Mouse (Mus musculus) retina, postnatal 7 days (tissue): ENCODE results near the gene Spdl1.
A peak's percentile ranks its signal among the peaks of the same experiment; 100 is the strongest.

Source experiments
- DNase-seq: peaks from one replicate; pipeline ENCODE4 v3.0.0-alpha.2; 2012; ENCODE audit warnings: low read depth, low spot score

The Spdl1 gene

DNA sequence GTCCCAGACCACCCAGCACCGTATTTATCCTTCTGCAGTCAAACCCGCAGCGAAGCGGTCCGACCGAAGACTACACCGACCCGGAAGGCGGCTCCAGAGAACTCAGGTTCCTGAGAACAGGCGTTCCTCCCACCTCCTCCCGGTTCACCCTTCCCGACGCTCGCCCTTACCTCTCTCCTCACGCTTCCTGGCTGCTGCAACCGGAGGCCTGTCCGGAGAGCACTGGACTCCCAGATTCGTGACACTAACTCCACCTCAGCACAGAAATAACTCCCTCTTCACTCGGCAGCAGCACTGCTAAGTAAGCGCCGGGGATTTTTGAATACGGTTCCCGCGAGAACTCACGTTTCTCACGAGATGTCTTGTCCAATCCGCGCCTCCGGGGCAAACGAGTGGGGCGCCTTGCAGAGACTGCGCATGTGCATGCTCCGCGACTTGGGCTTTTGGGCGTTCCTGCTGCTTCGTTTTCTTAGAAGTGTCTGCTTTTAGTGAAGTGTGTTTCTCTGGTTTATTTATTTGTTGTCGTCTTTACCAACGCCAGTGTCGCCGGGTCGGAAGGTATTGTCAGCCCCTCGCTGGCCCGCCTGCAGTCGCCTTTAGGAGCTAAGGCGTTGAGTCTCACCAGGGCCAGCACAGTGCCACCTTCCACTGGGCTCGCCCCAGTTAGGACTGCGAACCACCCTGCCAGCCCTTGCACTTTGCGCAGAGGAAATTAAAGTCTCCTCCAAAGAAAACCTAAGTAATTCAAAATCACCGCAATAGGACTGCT is at the start of gene Spdl1:
Gene Spdl1 (minus strand): TSS at position 324 of the 769 bp plus-strand sequence.
- peak; percentile 95 for DNase-seq

DNA sequence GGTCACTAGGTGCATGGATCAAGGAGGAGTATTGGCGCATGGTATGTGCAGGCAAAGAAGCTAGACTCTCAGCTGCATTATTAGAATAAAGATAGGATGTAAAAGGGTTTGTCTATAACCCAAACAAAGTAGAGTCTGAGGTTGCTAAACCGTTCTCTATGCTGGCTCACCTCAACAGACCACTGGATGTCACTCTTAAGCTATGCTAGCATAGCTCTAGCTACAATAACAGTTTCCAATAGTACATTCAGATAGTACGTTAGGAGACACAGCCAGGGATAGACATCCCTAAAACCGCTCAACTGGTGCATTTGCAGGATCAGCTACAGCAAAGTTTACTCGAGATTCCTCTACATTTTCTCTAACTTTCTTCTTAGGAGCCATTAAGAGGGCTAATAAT is 48.1 kb upstream of the Spdl1 start:
- no peak for DNase-seq

DNA sequence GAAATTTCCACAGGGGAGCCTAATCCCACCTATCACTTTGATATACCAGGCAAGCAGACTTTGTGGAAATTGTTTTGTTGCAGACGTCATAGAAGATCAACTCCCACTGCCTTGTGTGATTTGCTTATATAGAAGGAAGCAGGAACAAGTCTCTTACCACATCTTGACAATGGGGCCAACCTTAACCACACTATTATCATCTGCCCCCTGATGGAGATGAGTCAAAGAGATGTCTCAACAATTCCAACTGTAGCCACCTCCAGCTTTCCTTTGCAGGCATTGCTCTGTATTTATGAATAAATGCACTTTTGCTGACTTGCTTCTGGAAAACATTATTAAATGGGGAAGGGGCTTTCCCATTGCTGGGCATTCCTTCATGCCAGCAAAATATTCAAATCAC is 46.2 kb upstream of the Spdl1 start:
- DNase-seq = no peak

DNA sequence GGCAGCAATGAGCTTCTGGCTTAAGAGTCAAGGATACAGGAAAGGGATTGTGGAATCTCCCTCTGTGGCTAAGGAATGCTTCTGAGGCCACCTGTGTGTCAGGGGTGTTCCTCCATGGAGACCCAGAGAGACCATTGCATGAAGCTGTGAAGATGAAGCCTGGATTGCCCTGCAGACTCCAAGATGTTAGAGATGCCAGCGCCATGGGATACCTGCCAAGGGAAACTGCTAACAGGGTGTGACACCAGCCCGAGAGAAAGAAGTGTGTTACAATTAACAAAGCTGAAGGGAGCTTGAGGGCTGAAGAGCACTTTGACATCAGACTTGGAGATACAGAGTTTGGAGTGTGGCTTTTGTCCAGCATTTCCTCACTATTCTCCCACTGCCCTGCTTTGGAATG is 40.4 kb upstream of the Spdl1 start:
- DNase-seq = no peak

DNA sequence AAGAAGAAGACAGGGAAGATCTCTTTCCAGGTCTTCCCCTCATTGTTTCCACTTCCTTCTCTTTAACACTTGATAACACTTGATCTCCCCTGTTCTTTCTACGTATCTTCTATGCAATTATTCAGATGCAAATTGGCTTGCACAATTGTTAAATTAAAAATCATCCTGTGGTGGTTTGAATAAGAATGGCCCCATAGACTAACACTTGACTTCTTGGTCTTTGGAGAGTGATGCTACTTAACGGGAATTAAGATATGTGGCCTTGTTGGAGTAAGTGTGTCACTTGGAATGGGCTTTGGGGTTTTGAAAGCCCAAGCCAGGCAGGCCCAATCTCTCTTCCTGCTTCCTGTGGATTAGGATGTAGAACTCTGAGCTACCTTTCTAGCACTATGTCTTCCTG is 39.0 kb upstream of the Spdl1 start:
- no peak for DNase-seq

DNA sequence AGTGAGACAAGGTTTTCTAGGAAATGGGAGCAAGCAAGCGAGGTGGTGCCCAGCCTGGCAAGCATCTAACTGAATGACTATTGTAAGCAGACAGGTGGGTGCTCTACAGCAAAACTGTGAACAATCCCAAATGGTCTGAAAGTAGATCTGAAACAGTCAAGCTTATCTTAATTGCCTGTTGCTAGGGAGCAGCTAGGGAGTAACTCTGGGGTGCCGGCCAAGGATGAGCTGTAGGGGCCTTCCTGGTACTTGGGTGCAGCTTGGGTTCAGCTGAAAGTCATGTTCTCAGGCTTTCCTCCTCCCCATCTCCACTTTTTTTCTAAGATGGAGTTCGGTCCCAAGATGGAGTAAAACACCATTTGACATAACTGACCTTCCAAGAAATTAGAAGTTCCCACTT is 38.5 kb upstream of the Spdl1 start:
- DNase-seq = no peak

DNA sequence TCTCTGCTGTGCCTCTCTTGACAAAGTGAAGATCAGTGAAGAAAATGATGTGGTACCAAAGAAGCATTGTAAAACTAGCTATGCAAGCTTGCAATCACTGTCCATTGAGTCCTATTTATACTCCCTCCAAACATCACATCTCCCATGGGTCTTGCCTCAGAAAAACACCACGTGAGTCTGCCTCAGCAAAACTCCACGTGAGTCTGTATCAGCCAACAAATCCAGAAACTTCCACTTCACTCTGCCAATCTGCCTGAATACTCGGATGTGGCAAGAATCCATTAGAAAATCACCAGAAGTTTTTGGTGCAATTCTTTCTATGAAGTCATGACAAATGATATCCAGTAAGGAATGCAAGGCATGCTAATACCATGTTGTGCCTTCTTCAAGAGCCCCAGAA is 38.0 kb upstream of the Spdl1 start:
- DNase-seq = no peak

DNA sequence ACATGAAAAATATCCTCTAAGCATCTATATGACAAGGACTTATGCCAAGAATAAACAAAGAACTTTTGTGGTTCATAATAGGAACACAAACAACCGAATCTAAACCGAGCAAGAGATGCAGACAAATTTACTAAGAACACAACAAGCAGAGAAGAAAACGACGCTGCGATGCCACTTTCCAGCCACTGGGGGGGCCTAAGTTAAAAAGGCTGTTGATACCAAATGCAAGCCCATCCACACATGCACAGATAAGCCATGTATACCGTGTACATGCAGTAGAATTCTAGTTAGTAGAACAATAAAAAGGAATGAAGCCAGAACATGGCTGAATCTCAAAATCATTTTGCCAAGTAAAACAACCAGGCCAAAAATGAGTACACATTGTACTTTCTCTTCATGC is 35.2 kb upstream of the Spdl1 start:
- DNase-seq = no peak

DNA sequence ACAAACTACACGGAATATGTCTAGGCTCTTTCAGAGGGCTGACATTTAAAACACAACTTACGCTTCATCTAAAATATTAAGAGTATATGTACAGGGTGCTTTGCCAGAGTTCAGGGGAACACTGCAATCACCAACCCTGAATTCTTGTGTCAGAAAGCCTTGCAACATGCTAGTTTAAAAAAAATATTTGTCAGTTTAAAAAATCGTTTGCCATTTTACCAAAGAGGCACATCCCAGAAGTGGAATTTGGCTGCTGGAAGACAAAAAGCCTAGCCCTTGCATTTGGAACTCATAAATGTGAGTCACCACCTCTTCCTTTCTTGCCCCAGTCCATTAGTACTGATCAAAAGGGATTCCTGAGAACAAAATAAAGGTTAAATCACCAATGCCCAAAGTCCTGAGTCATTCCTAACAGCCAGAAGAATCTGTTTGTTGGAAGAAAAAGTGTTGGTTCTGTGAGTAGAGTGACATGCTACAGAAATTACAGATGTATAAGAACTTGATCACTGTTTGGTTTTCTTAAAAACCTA is 32.4 kb upstream of the Spdl1 start:
- DNase-seq = no peak

DNA sequence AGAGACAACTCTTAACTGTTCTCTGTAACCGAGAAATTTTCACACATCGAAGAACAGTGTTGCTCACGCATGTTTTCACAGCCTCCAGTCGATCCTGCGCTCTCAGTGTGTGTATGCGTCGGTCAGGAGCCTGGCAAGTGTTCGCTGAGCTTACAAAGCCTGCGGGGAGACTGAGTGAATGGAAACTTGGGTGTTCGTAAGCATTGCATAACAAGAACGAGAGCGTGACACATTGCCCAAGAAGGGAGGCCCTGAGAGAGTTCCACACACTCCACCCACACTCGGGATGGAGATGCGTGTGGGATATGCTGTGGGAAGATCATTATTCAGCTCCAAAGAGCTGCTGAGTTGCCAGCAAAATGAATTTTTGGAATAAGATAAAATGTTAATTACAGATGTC is 31.7 kb upstream of the Spdl1 start:
- no peak for DNase-seq

DNA sequence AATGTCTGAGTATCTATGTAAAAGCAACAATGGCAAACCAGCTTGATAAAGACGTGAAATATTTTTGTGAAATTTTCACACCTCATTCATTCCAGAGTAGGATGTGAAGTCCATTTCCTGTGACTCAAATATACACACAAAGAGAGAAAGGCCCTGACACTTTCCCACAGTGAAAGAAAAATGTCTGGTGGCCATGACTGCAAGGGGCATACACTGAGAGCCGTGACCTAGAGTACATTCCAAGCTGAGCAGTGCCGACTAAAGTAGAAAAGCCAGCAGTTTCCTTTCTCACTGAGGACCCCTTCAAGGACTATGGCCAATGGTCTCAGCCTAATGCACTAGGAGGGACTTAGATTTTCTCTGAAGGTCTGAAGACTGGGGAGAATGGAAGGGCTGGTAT is 23.2 kb upstream of the Spdl1 start:
- no peak for DNase-seq

DNA sequence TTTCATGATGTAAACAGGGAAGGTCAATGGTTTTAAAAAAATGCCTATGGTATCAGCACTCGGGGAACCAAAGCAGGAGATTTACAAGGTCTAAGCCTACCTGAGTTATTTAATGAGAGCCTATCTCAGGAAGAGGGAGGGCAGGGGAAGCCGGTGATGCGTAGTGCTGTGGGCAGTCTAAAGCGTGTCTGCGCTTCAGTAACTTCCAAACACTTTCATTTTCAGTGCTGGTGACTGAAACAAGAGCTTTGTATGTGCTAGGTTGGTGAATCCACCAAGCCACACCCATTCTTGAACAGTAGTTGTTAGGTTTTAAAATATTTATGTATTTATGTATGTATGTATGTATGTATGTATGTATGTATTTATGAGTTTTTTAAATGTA is 12.8 kb upstream of the Spdl1 start:
- DNase-seq = no peak

DNA sequence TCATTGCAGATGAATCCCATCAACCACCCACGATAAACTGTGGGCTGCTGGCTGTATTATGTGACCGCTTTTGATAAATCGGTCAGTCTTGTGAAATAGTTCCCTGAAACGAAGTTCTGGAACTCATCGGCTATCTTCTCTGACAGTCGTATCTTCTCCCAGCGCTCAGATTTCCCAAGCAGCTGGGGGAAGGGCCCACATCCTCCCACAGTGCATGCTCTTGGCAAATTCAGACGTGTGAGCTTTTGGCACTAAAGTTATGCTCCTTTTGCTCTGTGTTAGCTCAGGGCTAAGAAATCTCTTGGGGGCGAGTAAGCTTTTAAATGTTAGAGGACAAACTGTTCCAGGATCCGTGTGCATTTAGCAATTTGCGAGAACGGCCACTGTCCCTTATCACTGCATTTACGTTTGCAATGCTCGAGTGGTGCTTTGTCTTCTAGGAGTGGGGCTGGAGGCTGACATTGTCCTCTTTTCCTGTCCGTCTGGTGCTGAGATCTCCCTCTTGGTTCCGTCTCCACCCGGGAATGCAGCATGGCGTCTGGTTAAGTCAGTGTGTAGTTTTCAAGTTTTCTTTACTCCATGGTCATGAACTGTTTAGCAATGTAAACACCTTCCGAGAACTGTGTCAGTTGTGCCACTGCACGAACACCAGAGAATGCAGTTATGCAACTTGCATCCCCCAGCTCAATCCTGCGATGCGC is 12.3 kb upstream of the Spdl1 start:
- no peak for DNase-seq

DNA sequence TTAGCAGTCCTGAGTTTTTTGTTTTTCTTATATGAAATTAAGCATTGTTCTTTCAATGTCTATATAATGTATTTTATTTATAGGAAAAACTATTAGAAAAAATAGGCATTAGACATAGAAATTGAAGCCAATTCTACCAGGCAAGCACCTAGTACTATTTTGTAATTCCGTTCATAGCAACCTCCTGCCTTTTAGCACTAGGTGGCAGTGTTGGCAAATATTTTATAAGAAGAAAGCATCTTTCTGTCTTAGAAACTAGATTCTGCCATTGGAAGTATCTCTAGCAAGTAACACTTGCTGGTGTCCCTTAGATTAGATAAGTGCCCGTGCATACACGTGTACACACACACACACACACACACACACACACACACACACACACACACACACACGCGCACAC is 10.1 kb upstream of the Spdl1 start:
- peak; percentile 44 for DNase-seq

DNA sequence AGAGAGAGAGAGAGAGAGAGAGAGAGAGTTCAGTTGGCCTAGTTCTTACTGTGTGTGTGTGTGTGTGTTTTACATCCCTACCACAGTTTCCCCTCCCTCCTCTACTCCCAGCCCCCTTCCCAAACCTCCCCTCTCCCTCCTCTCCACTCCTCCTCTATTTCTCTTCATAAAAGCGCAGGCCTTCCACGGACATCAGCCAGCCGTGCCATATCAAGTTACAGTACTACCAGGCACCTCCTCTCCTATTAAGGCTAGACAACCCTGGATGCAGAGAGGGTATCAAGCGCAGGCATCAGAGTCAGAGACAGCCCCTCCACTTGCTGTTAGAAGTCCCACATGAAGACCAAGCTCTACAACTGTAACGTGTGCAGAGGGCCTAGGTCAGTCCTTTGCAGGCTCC is 6.8 kb upstream of the Spdl1 start:
- DNase-seq = no peak

DNA sequence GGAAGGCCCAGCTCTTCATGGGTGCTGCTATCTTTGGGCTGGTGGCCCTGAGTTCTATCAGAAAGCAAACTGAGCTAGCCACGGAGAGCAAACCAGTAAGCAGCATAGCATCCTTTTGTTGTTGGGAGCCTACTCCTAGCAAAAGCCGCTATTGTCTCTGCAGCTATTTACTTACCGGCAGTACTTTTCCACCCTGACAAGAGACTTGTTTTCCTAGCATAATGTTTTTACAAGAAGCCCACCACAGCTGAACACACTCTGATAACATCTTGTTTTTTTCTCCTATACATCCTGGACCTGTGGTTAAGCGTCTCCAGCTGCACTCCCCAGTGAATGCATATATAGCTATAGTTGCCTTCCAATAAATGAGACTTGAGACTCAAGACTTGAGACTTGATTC is 5.6 kb upstream of the Spdl1 start:
- no peak for DNase-seq

DNA sequence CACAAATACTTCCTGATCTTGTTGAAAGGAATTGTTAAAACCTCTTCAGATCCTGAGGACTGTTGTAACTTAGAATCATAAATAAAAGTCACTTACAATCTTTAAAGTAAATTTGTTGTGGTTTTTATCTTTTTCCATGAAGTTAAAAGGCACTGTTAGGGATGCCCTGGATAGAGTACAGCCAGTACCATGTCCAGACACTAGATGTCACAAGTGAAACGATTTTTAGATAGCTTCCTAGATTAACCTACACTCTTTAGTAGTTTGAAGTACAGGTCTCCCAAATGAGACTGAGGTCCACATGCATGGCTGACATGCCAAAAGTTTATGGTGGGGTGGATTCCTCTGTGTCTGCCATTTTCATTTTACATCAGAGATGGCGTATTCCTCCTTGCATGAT is 2.8 kb upstream of the Spdl1 start:
- no peak for DNase-seq

DNA sequence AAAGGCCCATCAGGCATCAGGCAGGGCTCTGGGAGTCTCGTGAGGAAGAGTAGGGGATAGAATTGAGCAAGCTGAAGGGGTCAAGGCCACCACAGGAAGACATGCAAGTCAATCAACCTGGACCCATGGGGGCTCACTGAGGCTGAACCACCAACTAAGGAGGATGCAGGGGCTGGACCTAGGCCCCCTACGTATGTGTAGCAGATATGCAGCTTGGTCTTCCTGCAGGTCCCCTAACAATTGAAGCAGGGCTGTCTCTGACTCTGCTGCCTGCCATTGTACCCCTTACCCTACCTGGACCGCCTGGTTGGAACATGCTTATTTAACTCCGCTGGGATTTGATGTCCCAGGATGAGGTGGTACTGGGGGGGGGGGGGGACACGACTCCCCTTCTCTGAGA is 763 bp downstream of the Spdl1 start:
- DNase-seq = no peak

DNA sequence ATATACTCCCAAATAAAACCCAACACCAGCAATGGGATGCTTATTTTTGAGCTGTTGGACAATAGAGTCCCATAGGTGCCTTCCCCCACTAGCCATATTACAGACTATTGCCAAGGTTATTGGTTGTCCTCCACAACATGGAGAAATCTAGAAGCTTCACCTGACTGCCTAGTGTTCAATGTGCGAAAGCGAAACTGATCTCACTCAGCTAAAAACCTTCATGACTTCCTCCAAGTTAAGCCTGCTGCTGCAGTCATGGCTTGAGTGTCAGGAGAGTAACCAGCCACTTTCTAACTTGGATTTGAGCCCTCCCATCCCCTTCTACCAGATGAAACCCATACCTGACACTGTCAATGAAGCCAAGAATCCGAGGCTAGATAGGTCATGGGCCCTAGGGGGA is 5.6 kb downstream of the Spdl1 start:
- DNase-seq = no peak

DNA sequence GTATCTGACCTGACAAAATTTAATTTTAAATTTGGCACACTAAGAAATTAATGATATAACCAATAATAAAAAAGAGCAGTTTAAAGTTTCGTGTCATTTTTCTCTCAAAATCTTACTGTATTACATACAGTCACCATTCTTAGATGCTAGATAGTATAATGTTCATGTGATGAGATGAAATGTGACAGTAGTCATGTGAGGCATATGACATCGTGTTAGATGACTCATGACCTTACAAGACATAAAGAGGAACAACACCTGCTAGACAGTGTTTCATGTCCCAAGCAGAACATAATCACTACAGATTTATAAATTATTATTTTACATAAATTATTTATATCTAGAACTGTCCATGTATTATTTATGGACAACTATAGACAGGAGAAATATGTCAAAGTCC is 6.5 kb downstream of the Spdl1 start:
- no peak for DNase-seq

DNA sequence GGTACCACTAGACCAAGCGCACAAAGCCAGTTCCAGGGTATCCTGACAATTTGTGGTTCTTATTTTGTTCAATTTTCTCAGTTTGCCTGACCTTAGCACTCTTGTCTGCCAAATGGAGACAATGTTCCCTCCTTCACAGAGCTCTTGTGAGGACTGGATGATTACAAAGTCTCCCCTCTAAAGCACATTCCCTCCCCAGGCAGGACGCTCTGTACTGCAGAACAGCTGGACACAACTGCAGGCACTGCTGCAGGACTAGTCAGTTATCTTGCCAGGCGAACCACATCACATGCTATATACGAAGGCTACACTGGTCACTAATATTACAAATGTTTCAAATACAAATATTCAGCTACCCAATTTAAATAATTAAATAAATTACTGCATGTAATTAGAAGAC is 8.7 kb downstream of the Spdl1 start:
- DNase-seq = no peak

DNA sequence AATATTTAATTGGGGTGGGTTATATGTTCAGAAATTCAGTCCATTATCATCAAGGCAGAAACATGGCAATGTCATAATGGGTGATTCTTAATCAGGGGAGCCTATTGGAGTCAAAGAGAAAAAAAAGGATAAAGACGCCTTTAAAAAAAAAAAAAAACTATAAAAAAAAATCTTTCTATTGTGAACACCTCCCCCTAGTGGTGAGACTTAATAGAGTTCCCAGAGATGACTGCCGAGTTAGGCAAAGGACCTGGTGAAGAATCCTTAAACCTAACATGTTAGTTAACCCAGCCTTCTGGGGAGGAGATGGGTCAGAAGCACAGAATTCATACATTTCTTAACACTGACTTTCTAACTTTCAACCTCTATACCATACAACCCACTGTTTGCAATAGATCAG is 18.7 kb downstream of the Spdl1 start:
- DNase-seq = peak; percentile 40

DNA sequence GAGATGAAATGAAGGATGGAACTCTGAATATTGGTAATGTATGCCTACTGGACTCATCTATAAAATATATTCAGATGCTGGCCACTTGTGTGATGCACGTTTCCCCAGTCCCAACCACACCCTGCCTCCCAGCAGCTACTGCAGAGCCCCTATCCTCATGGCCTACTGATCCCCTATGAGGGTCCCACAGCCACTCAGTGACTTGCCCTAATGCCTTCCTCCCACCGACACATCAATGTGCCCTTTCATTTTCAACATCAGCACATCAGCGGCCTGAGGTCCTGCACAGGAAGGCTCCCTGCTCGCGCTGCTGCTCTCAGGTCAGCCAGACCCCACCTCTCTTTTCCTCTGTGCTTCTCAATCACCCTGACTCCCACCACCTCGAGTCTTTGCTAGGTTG is 19.1 kb downstream of the Spdl1 start:
- no peak for DNase-seq
